Mouse (Mus musculus) cerebellum, adult 9-10 months (tissue): ENCODE results near the gene Tnfsfm13.

Experiments used
- DNase-seq: peaks from one replicate; pipeline ENCODE4 v3.0.0; 2022

Gene Tnfsfm13

GRCm38 (mm10) chr11:69680136-69680855 is 15.6 kb downstream of the Tnfsfm13 start:
- no peak for DNase-seq

GRCm38 (mm10) chr11:69679144-69679543 is 16.8 kb downstream of the Tnfsfm13 start:
- no peak for DNase-seq

- peak; percentile 100 for DNase-seq
Measured at GRCm38 (mm10) chr11:69672211-69672706, 23.6 kb downstream of the Tnfsfm13 start, which contains the start of gene Eif4a1. Gene Eif4a1, minus strand, starts transcription at chr11:69672423.

- no peak for DNase-seq
Measured at GRCm38 (mm10) chr11:69671726-69672124, 24.2 kb downstream of the Tnfsfm13 start.

GRCm38 (mm10) chr11:69670786-69671725 is 24.8 kb downstream of the Tnfsfm13 start:
- DNase-seq, result peak; percentile 96

- DNase-seq, result peak; percentile 19
Measured at GRCm38 (mm10) chr11:69666665-69667005, 29.3 kb downstream of the Tnfsfm13 start.

- peak; percentile 37 for DNase-seq
Measured at GRCm38 (mm10) chr11:69665961-69666664, 29.8 kb downstream of the Tnfsfm13 start, which contains the start of gene Cd68. Gene Cd68, minus strand, starts transcription at chr11:69666153.

GRCm38 (mm10) chr11:69665457-69665960 is 30.4 kb downstream of the Tnfsfm13 start:
- peak; percentile 34 for DNase-seq

- DNase-seq, result peak; percentile 47
Measured at GRCm38 (mm10) chr11:69664841-69665240, 31.1 kb downstream of the Tnfsfm13 start.

GRCm38 (mm10) chr11:69663795-69664194 is 32.1 kb downstream of the Tnfsfm13 start:
- DNase-seq, result peak; percentile 65

- no peak for DNase-seq
Measured at GRCm38 (mm10) chr11:69662967-69663671, 32.8 kb downstream of the Tnfsfm13 start.

GRCm38 (mm10) chr11:69662213-69662966 is 33.5 kb downstream of the Tnfsfm13 start, which contains the start of gene Mpdu1:
Gene Mpdu1, minus strand, starts transcription at chr11:69662642.
- DNase-seq, result peak; percentile 96

GRCm38 (mm10) chr11:69661221-69661881 is 34.5 kb downstream of the Tnfsfm13 start:
- DNase-seq, result peak; percentile 67

- no peak for DNase-seq
Measured at GRCm38 (mm10) chr11:69657462-69657881, 38.4 kb downstream of the Tnfsfm13 start.

- peak; percentile 71 for DNase-seq
Measured at GRCm38 (mm10) chr11:69656617-69657461, 39.1 kb downstream of the Tnfsfm13 start.

GRCm38 (mm10) chr11:69656065-69656455 is 39.8 kb downstream of the Tnfsfm13 start:
- peak; percentile 28 for DNase-seq

GRCm38 (mm10) chr11:69655264-69656064 is 40.4 kb downstream of the Tnfsfm13 start, which contains the start of gene Sox15:
Gene Sox15, plus strand, starts transcription at chr11:69655314.
- peak; percentile 74 for DNase-seq

- DNase-seq, result no peak
Measured at GRCm38 (mm10) chr11:69654760-69655159, 41.1 kb downstream of the Tnfsfm13 start.
